Mouse (Mus musculus) bone marrow macrophage, adult 2 months (primary cell): Measurements from ENCODE around the gene Ep300.

ENCODE experiments used
- CTCF ChIP-seq: IDR thresholded peaks from 2 replicates; pipeline ENCODE4 v1.5.1; 2012; ENCODE audit warnings: low read depth, mild to moderate bottlenecking, low read length, moderate library complexity
- POLR2A ChIP-seq: IDR thresholded peaks from 2 replicates; pipeline ENCODE4 v1.6.1; 2012; ENCODE audit warnings: mild to moderate bottlenecking, low read depth, low read length, borderline replicate concordance

DNA sequence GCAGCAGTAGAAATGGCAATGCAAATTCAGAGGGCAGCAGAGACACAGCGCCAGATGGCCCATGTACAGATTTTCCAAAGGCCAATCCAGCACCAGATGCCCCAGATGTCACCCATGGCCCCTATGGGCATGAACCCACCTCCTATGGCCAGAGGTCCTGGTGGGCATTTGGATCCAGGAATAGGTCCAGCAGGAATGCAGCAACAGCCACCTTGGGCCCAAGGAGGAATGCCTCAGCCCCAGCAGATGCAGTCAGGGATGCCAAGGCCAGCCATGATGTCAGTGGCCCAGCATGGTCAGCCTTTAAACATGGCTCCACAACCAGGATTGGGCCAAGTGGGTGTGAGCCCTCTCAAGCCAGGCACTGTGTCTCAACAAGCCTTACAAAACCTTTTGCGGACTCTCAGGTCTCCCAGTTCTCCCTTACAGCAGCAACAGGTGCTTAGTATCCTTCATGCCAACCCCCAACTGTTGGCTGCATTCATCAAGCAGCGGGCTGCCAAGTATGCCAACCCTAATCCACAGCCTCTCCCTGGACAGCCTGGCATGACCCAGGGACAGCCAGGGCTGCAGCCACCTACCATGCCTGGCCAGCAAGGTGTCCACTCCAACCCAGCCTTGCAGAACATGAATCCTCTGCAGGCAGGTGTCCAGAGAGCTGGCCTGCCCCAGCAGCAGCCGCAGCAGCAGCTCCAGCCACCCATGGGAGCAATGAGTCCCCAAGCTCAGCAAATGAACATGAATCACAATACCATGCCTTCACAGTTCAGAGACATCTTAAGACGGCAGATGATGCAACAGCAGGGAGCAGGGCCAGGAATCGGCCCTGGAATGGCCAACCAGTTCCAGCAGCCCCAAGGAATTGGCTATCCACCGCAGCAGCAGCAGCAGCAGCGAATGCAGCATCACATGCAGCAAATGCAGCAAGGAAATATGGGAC lies 64.6 kb downstream of the Ep300 start:
- TF ChIP-seq CTCF (no peak), POLR2A (no peak)
